Mouse (Mus musculus) hindbrain, embryonic 15.5 days (tissue): ENCODE results near the gene Exosc5. TPM values are rescaled to one million over a fixed set of nuclear protein-coding genes. Genes with fewer than 3 reads are reported as not detected.

Experiments used
- ATAC-seq: fragments of 200-750 bp; cut with Nextera tagmentation; 2 replicates; pipeline ENCODE4 v1.8.0; 2017; ENCODE audit warnings: low read depth, moderate number of reproducible peaks, moderate TSS enrichment; ENCODE audit not compliant: low FRiP score
- H3K27ac ChIP-seq: fragments of 300-500 bp; sonication (generic); replicated peaks from 2 replicates; pipeline ENCODE4 v1.5.1; 2015; ENCODE audit warnings: mild to moderate bottlenecking, inconsistent platforms
- H3K27me3 ChIP-seq: fragments of 300-500 bp; sonication (generic); 2 replicates; pipeline ENCODE4 v1.6.1; 2015; ENCODE audit warnings: control low read depth, inconsistent platforms
- H3K36me3 ChIP-seq: fragments of 300-500 bp; sonication (generic); 2 replicates; pipeline ENCODE4 v1.6.1; 2015; ENCODE audit warnings: control low read depth, inconsistent platforms
- H3K4me1 ChIP-seq: fragments of 300-500 bp; sonication (generic); replicated peaks from 2 replicates; pipeline ENCODE4 v1.6.1; 2015; ENCODE audit warnings: control low read depth, inconsistent platforms
- H3K4me2 ChIP-seq: fragments of 300-500 bp; sonication (generic); 2 replicates; pipeline ENCODE4 v1.6.1; 2015; ENCODE audit warnings: moderate library complexity, mild to moderate bottlenecking, inconsistent platforms
- H3K4me3 ChIP-seq: fragments of 300-500 bp; sonication (generic); 2 replicates; pipeline ENCODE4 v1.5.1; 2015; ENCODE audit warnings: mild to moderate bottlenecking, inconsistent platforms
- H3K9ac ChIP-seq: fragments of 300-500 bp; sonication (generic); 2 replicates; pipeline ENCODE4 v1.6.1; 2015; ENCODE audit warnings: inconsistent platforms
- H3K9me3 ChIP-seq: fragments of 300-500 bp; sonication (generic); 2 replicates; pipeline ENCODE4 v1.6.1; 2016; ENCODE audit warnings: control low read depth, inconsistent platforms
- WGBS: fragments of 180-500 bp; shearing (Covaris S2); methylation state at CpG from one replicate; pipeline ENCODE4 v1.1.7; 2015; 5-methylcytosine and 5-hydroxymethylcytosine counted together
- polyA plus RNA-seq: library from polyadenylated mRNA; unstranded; fragments of >200 nt; fragmentation: Nextera tagmentation; extraction: Ambion mirVana; gene quantifications from 2 replicates; pipeline ENCODE4 v1.2.1, GENCODE M21; 2015

The Exosc5 gene
- polyA plus RNA-seq, 1 experiment from 2014 or later, result 41.8 TPM

DNA sequence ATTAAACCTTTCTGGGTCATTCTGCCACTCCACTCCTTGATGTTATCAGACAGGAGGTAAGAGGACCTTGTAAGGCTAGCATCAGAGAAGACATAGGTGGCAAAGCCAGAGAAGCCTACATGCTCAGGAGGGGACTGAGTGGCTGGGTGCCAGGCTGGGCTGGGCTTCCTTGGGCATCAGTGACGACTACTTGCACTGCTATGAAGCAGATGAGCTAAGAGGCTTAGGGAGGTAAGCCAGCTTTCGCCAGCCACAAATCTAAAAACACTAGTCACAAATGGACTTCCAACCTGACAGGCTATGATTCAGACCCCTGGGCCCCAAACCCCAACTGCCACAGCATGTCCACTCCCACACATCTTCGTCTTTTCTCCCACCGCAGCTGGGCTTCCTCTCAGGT is 14.3 kb upstream of the Exosc5 start:
- H3K36me3 ChIP-seq, result 0 out of 2 replicates have a peak, but pooled peaks cover 3% of the 10 kb centered on the region
- no peak overlapping the region for H3K4me2 ChIP-seq
- WGBS, result 80% methylated on average over 4 of the region's 4 CpGs
- no peaks in the 10 kb centered on the region for H3K27me3 ChIP-seq
- H3K4me1 ChIP-seq, result no peaks in the 10 kb centered on the region
- H3K9me3 ChIP-seq, result no peaks in the 10 kb centered on the region
- no peak overlapping the region for H3K4me3 ChIP-seq
- no peak overlapping the region for H3K27ac ChIP-seq
- ATAC-seq, result no peak
- no peak overlapping the region for H3K9ac ChIP-seq

DNA sequence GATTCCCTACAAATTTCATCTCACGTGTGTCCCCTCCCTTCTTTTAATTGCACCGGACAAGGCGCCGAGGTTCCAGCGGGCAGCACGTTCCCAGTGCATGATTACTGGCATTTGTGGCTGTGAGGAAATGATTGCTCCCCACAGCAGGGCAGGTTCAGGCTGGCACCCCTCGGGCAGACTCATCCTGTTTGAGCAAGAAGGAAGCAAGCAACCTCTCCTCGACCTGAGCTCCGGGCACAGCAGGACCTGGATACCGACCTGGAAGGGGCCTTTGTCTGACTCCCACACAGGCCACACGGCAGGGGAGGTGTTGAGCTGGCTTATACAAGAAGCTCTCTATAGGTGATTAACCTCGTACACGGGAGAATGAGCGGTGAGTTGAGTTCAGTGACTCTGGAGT is 13.9 kb upstream of the Exosc5 start:
- no peaks in the 10 kb centered on the region for H3K4me1 ChIP-seq
- no peaks in the 10 kb centered on the region for H3K9me3 ChIP-seq
- ATAC-seq, result no peak
- 0 out of 2 replicates have a peak, but pooled peaks cover 3% of the 10 kb centered on the region for H3K36me3 ChIP-seq
- H3K27ac ChIP-seq, result no peak overlapping the region
- no peak overlapping the region for H3K4me2 ChIP-seq
- no peaks in the 10 kb centered on the region for H3K27me3 ChIP-seq
- WGBS, result 63% methylated on average over 14 of the region's 14 CpGs
- H3K4me3 ChIP-seq, result no peak overlapping the region
- H3K9ac ChIP-seq, result no peak overlapping the region

- Histone ChIP-seq H3K27ac (no peak overlapping the region), H3K9me3 (no peaks in the 10 kb centered on the region), H3K9ac (no peak overlapping the region), H3K4me2 (no peak overlapping the region), H3K36me3 (no peaks in the 10 kb centered on the region), H3K27me3 (no peaks in the 10 kb centered on the region), H3K4me3 (no peak overlapping the region), H3K4me1 (no peaks in the 10 kb centered on the region)
- WGBS, result 55% methylated on average over 5 of the region's 5 CpGs
- ATAC-seq, result no peak
Measured at GRCm38 (mm10) chr7:25647574-25648123, 11.3 kb upstream of the Exosc5 start.

- H3K9ac ChIP-seq, result no peak overlapping the region
- H3K27me3 ChIP-seq, result no peaks in the 10 kb centered on the region
- H3K9me3 ChIP-seq, result no peaks in the 10 kb centered on the region
- no peak overlapping the region for H3K27ac ChIP-seq
- no peak overlapping the region for H3K4me2 ChIP-seq
- H3K36me3 ChIP-seq, result no peaks in the 10 kb centered on the region
- no peaks in the 10 kb centered on the region for H3K4me1 ChIP-seq
- WGBS, result 77% methylated on average over 5 of the region's 5 CpGs
- H3K4me3 ChIP-seq, result no peak overlapping the region
- no peak for ATAC-seq
Measured at GRCm38 (mm10) chr7:25649839-25650238, 9.1 kb upstream of the Exosc5 start.

- Histone ChIP-seq H3K36me3 (no peaks in the 10 kb centered on the region), H3K9ac (no peak overlapping the region), H3K4me3 (no peak overlapping the region), H3K27ac (no peak overlapping the region), H3K4me2 (no peak overlapping the region), H3K27me3 (no peaks in the 10 kb centered on the region), H3K4me1 (peaks cover 6% of the 10 kb centered on the region), H3K9me3 (no peaks in the 10 kb centered on the region)
- WGBS, result 92% methylated on average over 8 of the region's 8 CpGs
- no peak for ATAC-seq
Measured at GRCm38 (mm10) chr7:25651281-25651680, 7.7 kb upstream of the Exosc5 start.

DNA sequence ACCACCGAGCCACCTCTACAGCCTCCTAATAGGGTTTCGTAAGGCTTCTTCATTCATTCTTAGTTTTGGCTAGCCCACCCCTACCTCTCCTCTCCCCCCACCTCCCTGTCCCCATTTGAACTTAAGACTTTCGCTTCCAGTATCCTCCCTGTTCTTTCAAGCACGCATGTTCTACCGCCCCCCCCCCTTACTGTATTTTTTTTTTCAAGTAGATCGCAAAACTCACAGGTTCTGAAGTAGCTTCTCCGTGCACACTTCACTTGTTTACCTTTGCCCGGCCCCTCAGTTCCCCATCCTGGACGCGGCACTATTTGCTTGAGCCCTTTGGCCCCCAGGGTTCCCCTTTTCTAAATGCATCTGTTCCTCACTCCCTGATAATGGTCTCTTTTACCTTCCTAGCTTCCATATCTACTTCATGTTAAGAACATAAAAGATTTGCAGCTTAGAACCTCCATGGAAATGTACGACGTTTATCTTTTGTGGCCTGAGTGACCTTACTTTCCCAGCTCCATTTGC is 6.7 kb upstream of the Exosc5 start:
- no peak overlapping the region for H3K27ac ChIP-seq
- 93% methylated on average over 12 of the region's 12 CpGs for WGBS
- H3K4me3 ChIP-seq, result no peak overlapping the region
- H3K9ac ChIP-seq, result no peak overlapping the region
- H3K9me3 ChIP-seq, result no peaks in the 10 kb centered on the region
- no peaks in the 10 kb centered on the region for H3K27me3 ChIP-seq
- ATAC-seq, result no peak
- H3K4me1 ChIP-seq, result peaks cover 14% of the 10 kb centered on the region
- H3K36me3 ChIP-seq, result no peaks in the 10 kb centered on the region
- no peak overlapping the region for H3K4me2 ChIP-seq

DNA sequence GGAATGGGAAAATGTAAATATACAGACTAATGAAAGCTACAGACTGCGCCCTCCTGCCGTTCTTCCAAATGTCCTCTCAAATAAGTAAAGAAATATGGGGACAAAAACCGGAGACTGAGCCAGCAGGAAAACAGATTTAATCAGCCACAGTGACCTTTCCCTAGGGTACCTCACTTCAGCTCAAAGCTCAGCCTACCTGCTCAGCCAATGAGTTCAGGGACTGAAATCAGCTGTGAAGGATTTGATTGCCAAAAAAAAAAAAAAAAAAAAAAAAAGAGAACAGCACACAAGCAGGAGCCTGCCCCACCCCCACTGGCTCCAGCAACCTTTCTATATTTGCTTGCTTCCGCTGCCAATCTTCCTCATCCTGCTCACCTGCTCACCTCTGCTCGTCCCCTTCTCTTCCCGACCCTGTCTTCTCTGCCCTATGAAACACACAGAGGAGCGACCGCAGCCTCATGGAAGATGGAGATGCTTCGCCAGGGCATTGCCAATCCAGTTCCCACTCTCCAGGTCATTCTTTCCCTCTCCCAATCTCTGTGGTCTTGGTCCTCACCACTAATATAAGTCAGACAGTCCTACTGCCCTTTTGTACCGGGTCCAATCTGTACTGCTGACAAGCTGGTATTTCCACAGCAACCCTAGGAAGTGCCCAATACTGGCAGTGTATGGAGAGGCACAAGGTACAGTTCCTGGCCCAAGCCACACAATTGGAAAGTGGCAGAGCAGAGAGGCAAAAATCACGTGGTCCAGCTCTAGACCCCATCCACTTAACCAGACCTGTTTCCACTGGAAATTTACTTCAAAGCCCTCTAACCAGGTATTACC is 3.1 kb upstream of the Exosc5 start:
- ATAC-seq, result no peak
- Histone ChIP-seq H3K9ac (no peak overlapping the region), H3K27ac (no peak overlapping the region), H3K36me3 (no peaks in the 10 kb centered on the region), H3K4me3 (no peak overlapping the region), H3K4me2 (no peak overlapping the region), H3K9me3 (no peaks in the 10 kb centered on the region), H3K4me1 (peaks cover 33% of the 10 kb centered on the region), H3K27me3 (no peaks in the 10 kb centered on the region)
- WGBS, result 76% methylated on average over 11 of the region's 11 CpGs

- peak overlapping the region; percentile 69 for H3K4me3 ChIP-seq
- no peaks in the 10 kb centered on the region for H3K27me3 ChIP-seq
- 39% methylated on average over 10 of the region's 10 CpGs for WGBS
- H3K4me1 ChIP-seq, result peaks cover 33% of the 10 kb centered on the region
- peak overlapping the region; percentile 67 for H3K4me2 ChIP-seq
- peak overlapping the region; percentile 71 for H3K9ac ChIP-seq
- H3K9me3 ChIP-seq, result no peaks in the 10 kb centered on the region
- no peak overlapping the region for H3K27ac ChIP-seq
- no peak for ATAC-seq
- H3K36me3 ChIP-seq, result no peaks in the 10 kb centered on the region
Measured at GRCm38 (mm10) chr7:25657785-25658184, 1.2 kb upstream of the Exosc5 start.

DNA sequence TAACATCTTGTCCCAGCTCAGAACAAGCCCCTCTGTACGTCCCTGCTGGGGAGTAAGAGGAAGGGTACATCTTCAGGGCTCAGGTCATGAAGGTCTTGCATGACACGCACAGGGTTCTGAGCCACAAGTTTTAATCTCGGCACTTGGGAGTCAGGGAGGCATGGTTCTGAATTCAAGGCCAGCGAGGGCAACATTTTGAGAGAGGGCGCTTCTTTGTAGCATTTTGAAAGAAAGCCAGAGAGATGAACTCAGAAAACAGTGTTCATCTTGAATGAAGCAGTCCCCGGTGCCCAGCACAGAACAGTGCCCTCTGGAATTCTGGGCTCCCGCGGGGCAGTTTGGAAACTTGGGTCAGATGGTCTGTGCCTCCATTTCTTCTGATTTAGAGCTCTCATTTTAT is 7.4 kb downstream of the Exosc5 start:
- no peak for ATAC-seq
- H3K36me3 ChIP-seq, result peaks cover 26% of the 10 kb centered on the region
- no peak overlapping the region for H3K4me3 ChIP-seq
- no peak overlapping the region for H3K4me2 ChIP-seq
- 96% methylated on average over 8 of the region's 8 CpGs for WGBS
- H3K27me3 ChIP-seq, result no peaks in the 10 kb centered on the region
- H3K4me1 ChIP-seq, result no peaks in the 10 kb centered on the region
- no peaks in the 10 kb centered on the region for H3K9me3 ChIP-seq
- no peak overlapping the region for H3K27ac ChIP-seq
- no peak overlapping the region for H3K9ac ChIP-seq

DNA sequence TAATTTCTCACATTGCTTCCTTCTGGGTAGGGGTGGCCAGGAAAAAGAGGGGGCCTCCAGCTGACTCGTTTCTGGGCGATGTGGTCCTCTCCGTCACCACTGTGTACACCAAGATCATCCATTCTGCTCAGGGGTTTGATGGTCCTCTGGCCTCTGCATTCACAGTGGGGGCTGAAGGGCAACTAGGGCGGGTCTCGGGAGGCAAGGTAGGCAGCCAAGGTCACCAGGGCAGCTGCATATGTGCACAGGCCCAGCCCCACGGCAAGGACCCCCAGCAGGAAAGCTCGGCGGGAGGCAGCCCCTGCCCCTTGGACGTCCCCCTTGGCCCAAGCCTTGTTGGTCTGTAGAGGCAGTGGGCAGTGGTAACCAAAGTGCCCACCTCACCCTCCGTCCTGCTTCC is 10.2 kb downstream of the Exosc5 start:
- no peak overlapping the region for H3K4me3 ChIP-seq
- ATAC-seq, result no peak
- H3K9me3 ChIP-seq, result no peaks in the 10 kb centered on the region
- H3K4me2 ChIP-seq, result no peak overlapping the region
- peaks cover 23% of the 10 kb centered on the region for H3K36me3 ChIP-seq
- peaks cover 12% of the 10 kb centered on the region for H3K27me3 ChIP-seq
- H3K9ac ChIP-seq, result no peak overlapping the region
- WGBS, result 87% methylated on average over 10 of the region's 10 CpGs
- H3K4me1 ChIP-seq, result no peaks in the 10 kb centered on the region
- H3K27ac ChIP-seq, result no peak overlapping the region

DNA sequence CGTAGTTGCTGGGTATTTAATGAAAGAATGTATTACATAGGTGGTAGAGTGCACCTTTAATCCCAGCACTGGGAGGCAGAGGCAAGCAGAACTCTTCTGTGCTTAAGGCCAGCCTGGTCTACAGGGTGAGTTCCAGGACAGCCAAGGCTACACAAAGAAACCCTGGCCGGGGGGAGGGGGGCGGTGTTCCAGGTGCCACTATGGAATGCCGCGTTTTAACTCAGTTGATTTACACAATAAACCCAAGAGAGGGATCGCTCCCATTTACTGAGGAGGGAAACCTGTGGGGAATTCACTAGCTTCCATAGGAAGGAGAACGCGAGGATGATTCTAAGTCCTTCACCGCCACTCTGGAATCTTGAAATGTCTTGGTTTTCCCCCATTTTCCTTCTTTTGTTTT is 10.7 kb downstream of the Exosc5 start:
- ATAC-seq, result no peak
- Histone ChIP-seq H3K36me3 (peaks cover 19% of the 10 kb centered on the region), H3K4me1 (peaks cover 5% of the 10 kb centered on the region)

GRCm38 (mm10) chr7:25670096-25670495 is 11.1 kb downstream of the Exosc5 start:
- Histone ChIP-seq H3K4me1 (peaks cover 9% of the 10 kb centered on the region), H3K4me3 (no peak overlapping the region), H3K9me3 (no peaks in the 10 kb centered on the region), H3K27me3 (peaks cover 13% of the 10 kb centered on the region), H3K27ac (no peak overlapping the region), H3K36me3 (peaks cover 18% of the 10 kb centered on the region; the same call in 1 of the 2 replicates), H3K9ac (no peak overlapping the region), H3K4me2 (no peak overlapping the region)
- WGBS, result 95% methylated on average over 4 of the region's 4 CpGs
- ATAC-seq, result no peak

More for the DNA sequence above, 10.7 kb downstream of the Exosc5 start:
- Histone ChIP-seq H3K9ac (no peak overlapping the region), H3K4me3 (no peak overlapping the region), H3K9me3 (no peaks in the 10 kb centered on the region), H3K4me2 (no peak overlapping the region), H3K27ac (no peak overlapping the region), H3K27me3 (peaks cover 13% of the 10 kb centered on the region)
- WGBS, result 80% methylated on average over 9 of the region's 9 CpGs
